Mouse (Mus musculus): ENCODE data around the gene Map3k21.

Gene Map3k21

GRCm38 (mm10) chr8:125971336-125971735 lies 61.1 kb downstream of the Map3k21 start:
- no peak for DNase-seq (ENCODE audit: extremely low read depth, low read depth)

DNA sequence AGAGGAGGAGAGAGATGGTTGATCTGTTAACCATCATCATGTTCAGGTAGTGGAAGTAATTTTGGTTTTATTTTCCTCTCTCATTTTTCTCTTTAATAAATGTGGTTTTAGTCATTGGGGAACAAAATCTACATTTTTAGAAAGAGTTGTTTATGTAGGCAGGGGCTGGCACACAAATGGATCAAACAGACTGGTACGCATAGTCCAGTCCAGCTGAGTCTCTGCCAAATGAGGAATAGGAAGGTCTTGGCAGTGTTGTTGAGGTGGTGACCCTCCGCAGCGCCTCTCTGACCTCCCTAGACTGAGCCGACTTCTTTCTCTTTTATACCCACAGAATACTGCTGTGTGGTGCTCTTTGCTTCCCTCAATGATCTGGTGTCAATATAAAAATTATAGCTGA lies 65.7 kb downstream of the Map3k21 start:
- no peak for DNase-seq (ENCODE audit: extremely low read depth, low read depth)

GRCm38 (mm10) chr8:125980826-125981225 lies 70.6 kb downstream of the Map3k21 start:
- DNase-seq (ENCODE audit: extremely low read depth, low read depth): no peak

DNA sequence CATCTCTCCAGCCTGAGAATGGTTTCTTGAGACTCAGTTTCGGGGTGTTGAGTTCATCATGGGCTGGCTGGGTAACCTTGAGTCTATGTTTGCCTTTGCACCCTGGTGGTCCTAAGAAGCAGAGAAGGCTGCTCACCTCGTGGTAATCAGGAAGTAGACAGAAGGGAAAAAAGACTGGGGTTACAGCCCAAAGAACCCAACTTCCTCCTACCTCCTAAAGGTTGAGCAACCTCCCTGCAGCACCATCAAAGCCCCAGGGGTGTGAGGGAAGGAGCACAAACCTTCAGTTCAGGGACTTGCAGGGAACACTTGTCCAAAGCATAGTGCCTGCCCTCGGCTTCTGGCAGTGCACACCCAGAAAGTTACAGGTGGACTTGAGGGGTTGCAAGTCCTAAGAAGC lies 73.3 kb downstream of the Map3k21 start:
- no peak for DNase-seq (ENCODE audit: extremely low read depth, low read depth)

GRCm38 (mm10) chr8:125984140-125984539 lies 73.9 kb downstream of the Map3k21 start:
- no peak for DNase-seq (ENCODE audit: extremely low read depth, low read depth)

GRCm38 (mm10) chr8:125985364-125985763 lies 75.1 kb downstream of the Map3k21 start:
- DNase-seq (ENCODE audit: extremely low read depth, low read depth): no peak

DNA sequence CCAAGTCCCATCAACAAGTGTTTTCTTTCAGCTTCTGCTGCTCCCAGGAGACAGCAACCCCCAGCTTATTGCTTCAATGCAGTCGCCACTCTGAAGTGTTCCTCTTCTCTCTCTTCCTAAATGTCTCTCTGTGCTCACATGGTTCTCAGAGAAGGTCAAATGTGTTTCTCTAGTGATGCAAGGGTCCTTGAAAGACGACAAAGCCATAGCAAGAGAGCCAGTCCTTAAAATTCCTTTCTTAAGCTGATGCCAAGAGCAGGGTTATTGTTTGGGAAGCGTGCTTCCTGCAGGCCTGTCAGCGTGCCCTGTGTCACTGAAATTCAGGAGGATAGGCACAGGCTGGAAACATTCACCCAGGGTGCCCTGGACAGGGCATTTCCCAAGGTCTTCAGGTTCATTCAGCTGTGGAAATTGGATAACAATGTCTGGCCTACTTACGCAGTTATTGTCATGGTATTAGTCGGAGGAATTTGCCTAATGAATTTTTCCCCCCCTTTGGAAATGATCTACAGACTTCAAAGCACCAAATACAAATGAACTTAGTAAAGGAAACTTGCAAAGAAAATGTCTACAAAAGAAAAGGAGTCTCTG lies 76.8 kb downstream of the Map3k21 start:
- no peak for DNase-seq (ENCODE audit: extremely low read depth, low read depth)

DNA sequence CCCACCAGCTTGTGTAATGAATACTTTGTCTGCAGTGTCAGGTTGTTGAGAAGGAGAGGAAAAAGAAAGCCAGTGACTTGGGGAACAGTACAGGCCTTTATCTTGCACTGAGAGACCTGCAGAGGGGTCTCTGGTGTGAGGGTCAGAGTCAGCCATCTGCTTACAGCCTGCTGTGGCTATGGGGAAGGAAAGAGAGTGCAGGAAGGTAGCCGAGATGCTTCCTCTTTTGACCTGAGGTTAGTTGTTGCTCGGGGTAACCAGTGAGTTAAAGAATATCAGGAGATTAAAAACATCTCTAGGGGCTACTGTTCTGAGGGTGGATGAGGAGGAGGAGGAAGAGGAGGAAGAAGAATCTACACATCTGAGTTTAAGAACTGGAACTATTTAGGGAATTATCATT lies 77.7 kb downstream of the Map3k21 start:
- no peak for DNase-seq (ENCODE audit: extremely low read depth, low read depth)

GRCm38 (mm10) chr8:125993636-125994035 lies 83.4 kb downstream of the Map3k21 start:
- no peak for DNase-seq (ENCODE audit: extremely low read depth, low read depth)

DNA sequence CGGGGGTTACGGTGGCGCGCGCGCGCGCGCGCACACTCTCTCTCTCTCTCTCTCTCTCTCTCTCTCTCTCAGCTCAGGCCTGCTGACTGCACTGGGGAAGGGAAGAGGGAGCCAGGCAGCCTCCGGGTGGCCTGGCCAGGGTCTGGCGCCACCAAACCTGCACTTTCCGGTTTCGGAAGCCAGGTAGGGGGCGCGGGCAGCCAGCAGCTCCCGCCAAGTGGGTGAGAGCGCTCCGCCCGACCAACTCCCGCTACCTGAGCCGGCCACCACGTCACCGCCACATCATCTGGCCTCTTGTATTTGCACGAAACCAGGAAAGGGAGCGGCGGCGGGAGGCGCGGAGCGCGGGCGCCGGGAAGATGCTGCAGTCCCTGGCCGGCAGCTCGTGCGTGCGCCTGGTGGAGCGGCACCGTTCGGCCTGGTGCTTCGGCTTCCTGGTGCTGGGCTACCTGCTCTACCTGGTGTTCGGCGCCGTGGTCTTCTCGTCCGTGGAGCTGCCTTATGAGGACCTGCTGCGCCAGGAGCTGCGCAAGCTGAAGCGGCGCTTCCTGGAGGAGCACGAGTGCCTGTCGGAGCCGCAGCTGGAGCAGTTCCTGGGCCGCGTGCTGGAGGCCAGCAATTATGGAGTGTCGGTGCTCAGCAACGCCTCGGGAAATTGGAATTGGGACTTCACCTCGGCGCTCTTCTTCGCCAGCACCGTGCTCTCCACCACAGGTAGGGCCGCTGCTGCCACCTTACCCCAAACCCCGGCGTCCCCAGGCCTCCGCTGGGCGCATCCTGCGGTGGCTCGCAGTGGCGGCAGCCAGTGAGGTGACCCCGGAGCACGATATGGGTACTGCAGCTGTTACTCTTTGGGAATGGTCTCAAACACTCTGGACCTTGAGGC lies 85.1 kb downstream of the Map3k21 start, which contains the start of gene Kcnk1:
Gene Kcnk1 (plus strand): TSS at position 70 of the 886 bp plus-strand sequence.
- no peak for DNase-seq (ENCODE audit: extremely low read depth, low read depth)

DNA sequence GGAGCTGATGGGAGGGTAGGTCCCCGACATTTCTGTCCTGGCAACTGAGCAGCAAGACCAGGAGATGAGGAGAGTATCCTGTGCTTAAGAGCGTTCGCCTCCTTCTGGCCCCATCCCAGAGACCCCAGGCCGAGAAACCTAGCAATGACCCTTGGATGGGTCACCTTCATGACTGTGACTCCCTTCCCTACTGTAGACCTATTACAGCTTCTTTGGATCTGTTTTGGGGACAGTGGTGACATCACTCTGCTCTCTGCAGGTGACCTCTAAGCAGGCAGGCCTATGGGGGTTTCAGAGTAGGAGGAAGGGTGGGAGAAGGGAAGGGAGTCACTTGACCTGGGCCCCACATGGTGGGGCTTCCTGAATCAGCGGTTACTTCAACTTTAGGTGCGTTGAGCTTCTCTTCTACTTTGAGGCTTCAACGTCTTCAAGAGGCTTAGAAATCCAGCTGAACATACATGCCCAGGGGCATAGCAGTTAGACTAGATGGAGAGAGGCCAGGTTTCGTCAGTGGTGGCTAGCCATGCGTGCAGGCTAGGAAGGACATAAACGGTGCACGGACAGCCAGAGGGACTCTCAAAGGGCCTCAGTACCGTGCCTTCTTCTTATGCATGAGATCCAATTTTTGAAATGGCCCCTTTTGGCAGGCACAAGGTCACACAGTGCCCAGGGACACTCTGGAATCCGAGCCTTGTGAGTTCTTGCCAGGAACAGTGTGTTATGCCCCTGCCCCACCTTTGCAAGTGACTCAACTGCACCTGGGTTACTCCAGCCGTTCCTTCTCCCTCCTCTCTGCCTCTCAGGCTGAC lies 86.0 kb downstream of the Map3k21 start:
- no peak for DNase-seq (ENCODE audit: extremely low read depth, low read depth)

DNA sequence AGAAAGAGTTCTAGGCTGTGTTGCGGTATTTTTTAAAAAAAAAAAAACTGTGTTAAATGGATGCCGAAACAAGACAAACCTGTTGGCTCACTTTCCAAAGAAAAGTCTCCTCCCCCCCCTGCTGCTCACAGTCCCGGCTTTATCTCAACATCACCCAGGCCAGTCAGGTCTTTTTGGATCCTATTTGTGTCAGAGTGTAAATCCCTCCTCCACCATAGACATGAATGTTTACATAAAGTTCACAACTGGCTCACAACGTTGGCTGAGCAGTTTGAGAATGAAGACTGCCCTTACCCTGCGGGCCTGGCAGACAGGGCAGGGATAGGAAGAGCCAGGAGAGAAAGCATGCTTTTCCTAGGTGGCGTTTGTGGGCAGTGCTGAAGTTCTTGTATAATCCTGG lies 86.7 kb downstream of the Map3k21 start:
- DNase-seq (ENCODE audit: extremely low read depth, low read depth): no peak

Measured in MEL-GATA-1-ER (cell line).